Mouse (Mus musculus) liver, embryonic 15.5 days (tissue): ENCODE measurements at regions not wholly inside any gene's neighbourhood (a gene's known extent, or its start where the extent isn't known, plus 50 kb on each side); places are given as distances from the start of the nearest gene placed in this dataset.

Experiments used
- ATAC-seq: fragments of 200-750 bp; cut with Nextera tagmentation; 2 replicates; pipeline ENCODE4 v1.8.0; 2017; ENCODE audit warnings: moderate number of reproducible peaks, mild to moderate bottlenecking, moderate library complexity; ENCODE audit not compliant: insufficient read depth
- H3K27ac ChIP-seq: fragments of 300-500 bp; sonication (generic); replicated peaks from 2 replicates; pipeline ENCODE4 v1.5.1; 2015; ENCODE audit warnings: mild to moderate bottlenecking, inconsistent platforms
- H3K27me3 ChIP-seq: fragments of 300-500 bp; sonication (generic); 2 replicates; pipeline ENCODE4 v1.6.1; 2015; ENCODE audit warnings: mild to moderate bottlenecking, inconsistent platforms
- H3K36me3 ChIP-seq: fragments of 300-500 bp; sonication (generic); replicated peaks from 2 replicates; pipeline ENCODE4 v1.6.1; 2015; ENCODE audit warnings: moderate library complexity, mild to moderate bottlenecking, inconsistent platforms
- H3K4me1 ChIP-seq: fragments of 300-500 bp; sonication (generic); replicated peaks from 2 replicates; pipeline ENCODE4 v1.6.1; 2015; ENCODE audit warnings: inconsistent platforms
- H3K4me2 ChIP-seq: fragments of 300-500 bp; sonication (generic); 2 replicates; pipeline ENCODE4 v1.6.1; 2015; ENCODE audit warnings: moderate library complexity, mild to moderate bottlenecking, inconsistent platforms
- H3K4me3 ChIP-seq: fragments of 300-500 bp; sonication (generic); replicated peaks from 2 replicates; pipeline ENCODE4 v1.5.1; 2015; ENCODE audit warnings: mild to moderate bottlenecking, inconsistent platforms
- H3K9ac ChIP-seq: fragments of 300-500 bp; sonication (generic); 2 replicates; pipeline ENCODE4 v1.6.1; 2015; ENCODE audit warnings: moderate library complexity, mild to moderate bottlenecking, inconsistent platforms
- H3K9me3 ChIP-seq: fragments of 300-500 bp; sonication (generic); replicated peaks from 2 replicates; pipeline ENCODE4 v1.6.1; 2016; ENCODE audit warnings: inconsistent platforms
- WGBS: fragments of 180-500 bp; shearing (Covaris S2); methylation state at CpG from one replicate; pipeline ENCODE4 v1.1.7; 2015; ENCODE audit warnings: mixed read lengths; ENCODE audit not compliant: insufficient replicate concordance; 5-methylcytosine and 5-hydroxymethylcytosine counted together

GRCm38 (mm10) chr10:39316533-39316932 lies 52.1 kb upstream of the Fyn start:
- Histone ChIP-seq H3K27me3 (no peaks in the 10 kb centered on the region), H3K9ac (no peak overlapping the region), H3K4me2 (no peak overlapping the region), H3K27ac (no peak overlapping the region), H3K36me3 (no peaks in the 10 kb centered on the region), H3K4me3 (no peak overlapping the region), H3K4me1 (no peaks in the 10 kb centered on the region), H3K9me3 (no peaks in the 10 kb centered on the region)
- 35% methylated on average over 4 of the region's 4 CpGs for WGBS
- no peak for ATAC-seq

- Histone ChIP-seq H3K27ac (no peak overlapping the region), H3K4me3 (no peak overlapping the region), H3K4me2 (no peak overlapping the region), H3K27me3 (no peaks in the 10 kb centered on the region), H3K9me3 (no peaks in the 10 kb centered on the region), H3K36me3 (no peaks in the 10 kb centered on the region), H3K9ac (no peak overlapping the region), H3K4me1 (no peaks in the 10 kb centered on the region)
- ATAC-seq = no peak
- 74% methylated on average over 6 of the region's 6 CpGs for WGBS
Measured at GRCm38 (mm10) chr10:39315434-39316174, 53.1 kb upstream of the Fyn start.

DNA sequence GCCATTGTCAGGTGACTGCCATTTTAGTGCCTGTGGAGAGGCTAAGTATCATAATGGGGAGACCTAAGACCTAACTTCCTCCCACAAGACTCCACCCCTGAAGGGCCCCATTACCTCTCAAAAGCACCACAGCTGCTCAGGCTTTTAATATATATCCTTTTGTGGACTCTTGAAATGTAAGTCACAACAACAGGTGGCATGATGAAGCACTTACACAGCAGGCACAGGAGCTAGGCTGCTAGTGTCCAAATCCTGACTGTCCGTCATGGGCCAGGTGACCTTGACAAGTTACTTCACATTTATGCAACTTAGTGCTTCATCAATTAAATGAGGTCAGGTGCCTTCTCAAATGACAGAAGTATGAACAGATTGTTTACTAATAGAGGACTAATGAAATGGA lies 57.2 kb upstream of the Fyn start:
- Histone ChIP-seq H3K27ac (no peak overlapping the region), H3K4me3 (no peak overlapping the region), H3K9ac (no peak overlapping the region), H3K4me2 (no peak overlapping the region), H3K9me3 (no peaks in the 10 kb centered on the region), H3K4me1 (no peaks in the 10 kb centered on the region), H3K36me3 (no peaks in the 10 kb centered on the region), H3K27me3 (no peaks in the 10 kb centered on the region)
- no peak for ATAC-seq
- WGBS = 75% methylated on average over 1 of the region's 1 CpGs

- H3K4me1 ChIP-seq = no peaks in the 10 kb centered on the region
- WGBS = 57% methylated on average over 1 of the region's 1 CpGs
- ATAC-seq = no peak
- H3K4me3 ChIP-seq = no peak overlapping the region
- H3K36me3 ChIP-seq = no peaks in the 10 kb centered on the region
- no peak overlapping the region for H3K9ac ChIP-seq
- no peak overlapping the region for H3K4me2 ChIP-seq
- no peak overlapping the region for H3K27ac ChIP-seq
- H3K27me3 ChIP-seq = no peaks in the 10 kb centered on the region
- H3K9me3 ChIP-seq = no peaks in the 10 kb centered on the region
Measured at GRCm38 (mm10) chr10:39308535-39308934, 60.1 kb upstream of the Fyn start.

DNA sequence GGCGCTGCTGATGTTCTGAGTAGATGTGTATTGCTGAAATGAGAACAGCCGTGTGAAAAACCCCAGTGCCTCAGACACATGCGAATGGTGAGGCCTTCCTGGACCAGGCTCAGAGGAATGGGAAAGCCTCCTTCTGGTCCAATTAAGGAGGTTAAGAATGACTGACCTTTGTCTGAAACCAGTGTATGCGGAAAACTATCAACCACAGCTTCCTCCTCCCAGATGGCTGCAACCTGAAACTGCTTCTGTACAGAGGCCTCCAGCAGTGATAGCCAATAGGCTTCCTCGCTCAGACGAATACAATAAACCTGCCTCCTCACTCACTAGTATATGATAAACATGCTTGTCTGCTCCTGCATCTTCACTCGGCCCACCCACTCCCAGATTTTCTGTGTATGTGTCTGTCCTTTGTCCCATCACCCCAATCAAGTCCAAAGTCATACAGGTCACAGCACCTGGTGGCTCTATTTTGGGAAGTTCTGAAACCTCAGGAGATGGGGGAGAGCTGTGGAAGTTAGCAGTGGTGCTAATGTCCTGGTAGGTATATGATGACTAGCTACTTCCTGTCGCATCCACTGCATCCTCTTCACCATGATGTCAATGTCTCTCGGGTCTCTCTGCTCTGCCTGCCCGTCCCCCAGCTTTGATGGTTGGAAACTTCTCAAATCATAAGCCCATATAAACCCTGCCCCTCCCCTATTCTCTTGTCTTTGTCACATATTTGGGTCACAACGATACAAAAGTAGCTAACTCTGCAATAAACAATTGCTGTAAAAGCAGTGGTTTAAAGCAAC lies 75.8 kb upstream of the Fyn start:
- no peak for ATAC-seq
- H3K9me3 ChIP-seq = no peaks in the 10 kb centered on the region
- H3K27me3 ChIP-seq = no peaks in the 10 kb centered on the region
- no peak overlapping the region for H3K4me3 ChIP-seq
- no peaks in the 10 kb centered on the region for H3K36me3 ChIP-seq
- no peaks in the 10 kb centered on the region for H3K4me1 ChIP-seq
- H3K4me2 ChIP-seq = no peak overlapping the region
- no peak overlapping the region for H3K27ac ChIP-seq
- 40% methylated on average over 11 of the region's 11 CpGs for WGBS
- H3K9ac ChIP-seq = no peak overlapping the region

GRCm38 (mm10) chr10:39291747-39292198 lies 76.9 kb upstream of the Fyn start:
- no peak overlapping the region for H3K4me3 ChIP-seq
- no peaks in the 10 kb centered on the region for H3K36me3 ChIP-seq
- no peak overlapping the region for H3K4me2 ChIP-seq
- 64% methylated on average over 9 of the region's 9 CpGs for WGBS
- H3K27ac ChIP-seq = no peak overlapping the region
- H3K9me3 ChIP-seq = no peaks in the 10 kb centered on the region
- no peaks in the 10 kb centered on the region for H3K27me3 ChIP-seq
- H3K9ac ChIP-seq = no peak overlapping the region
- no peaks in the 10 kb centered on the region for H3K4me1 ChIP-seq
- no peak for ATAC-seq

- no peak overlapping the region for H3K4me3 ChIP-seq
- no peak for ATAC-seq
- H3K36me3 ChIP-seq = no peaks in the 10 kb centered on the region
- no peaks in the 10 kb centered on the region for H3K27me3 ChIP-seq
- H3K9me3 ChIP-seq = no peaks in the 10 kb centered on the region
- H3K27ac ChIP-seq = no peak overlapping the region
- no peak overlapping the region for H3K4me2 ChIP-seq
- no peak overlapping the region for H3K9ac ChIP-seq
- WGBS = 55% methylated on average over 8 of the region's 8 CpGs
- H3K4me1 ChIP-seq = no peaks in the 10 kb centered on the region
Measured at GRCm38 (mm10) chr10:39291134-39291746, 77.4 kb upstream of the Fyn start.

GRCm38 (mm10) chr10:39290245-39290644 lies 78.4 kb upstream of the Fyn start:
- 31% methylated on average over 1 of the region's 1 CpGs for WGBS
- H3K27me3 ChIP-seq = no peaks in the 10 kb centered on the region
- no peak overlapping the region for H3K4me2 ChIP-seq
- no peaks in the 10 kb centered on the region for H3K9me3 ChIP-seq
- no peak for ATAC-seq
- H3K4me3 ChIP-seq = no peak overlapping the region
- H3K27ac ChIP-seq = no peak overlapping the region
- no peak overlapping the region for H3K9ac ChIP-seq
- no peaks in the 10 kb centered on the region for H3K4me1 ChIP-seq
- no peaks in the 10 kb centered on the region for H3K36me3 ChIP-seq

GRCm38 (mm10) chr10:39280366-39281000 lies 88.2 kb upstream of the Fyn start:
- Histone ChIP-seq H3K4me2 (no peak overlapping the region), H3K9me3 (no peaks in the 10 kb centered on the region), H3K4me1 (no peaks in the 10 kb centered on the region), H3K9ac (no peak overlapping the region), H3K36me3 (no peaks in the 10 kb centered on the region), H3K27me3 (no peaks in the 10 kb centered on the region), H3K27ac (no peak overlapping the region), H3K4me3 (no peak overlapping the region)
- no peak for ATAC-seq
- WGBS = 64% methylated on average over 14 of the region's 14 CpGs

- no peaks in the 10 kb centered on the region for H3K4me1 ChIP-seq
- H3K27ac ChIP-seq = no peak overlapping the region
- H3K9me3 ChIP-seq = no peaks in the 10 kb centered on the region
- H3K9ac ChIP-seq = no peak overlapping the region
- H3K27me3 ChIP-seq = no peaks in the 10 kb centered on the region
- WGBS = 22% methylated on average over 2 of the region's 2 CpGs
- ATAC-seq = no peak
- no peak overlapping the region for H3K4me3 ChIP-seq
- H3K4me2 ChIP-seq = no peak overlapping the region
- H3K36me3 ChIP-seq = no peaks in the 10 kb centered on the region
Measured at GRCm38 (mm10) chr10:39274202-39274601, 94.5 kb upstream of the Fyn start.

DNA sequence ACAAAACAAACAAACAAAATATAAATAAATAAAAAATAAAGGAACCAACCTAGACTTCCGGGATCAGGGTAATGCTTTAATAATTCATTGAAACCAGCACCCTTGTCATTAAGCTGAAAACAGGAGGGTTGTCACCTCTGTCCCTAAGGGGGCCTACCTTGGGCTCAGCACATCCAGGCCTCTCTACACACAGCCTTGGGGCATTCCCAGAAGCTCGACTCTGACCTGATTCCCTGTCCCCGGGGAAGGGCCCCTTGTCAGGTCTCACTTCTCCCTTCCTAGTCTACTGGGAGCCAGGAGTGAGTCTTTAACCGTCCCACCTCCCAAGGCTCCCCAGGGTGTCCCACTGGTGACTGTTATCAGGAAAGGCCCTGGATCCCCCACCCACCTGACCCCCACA lies 95.2 kb upstream of the Fyn start:
- Histone ChIP-seq H3K27me3 (no peaks in the 10 kb centered on the region), H3K4me3 (no peak overlapping the region), H3K9ac (no peak overlapping the region), H3K36me3 (no peaks in the 10 kb centered on the region), H3K27ac (no peak overlapping the region), H3K4me1 (no peaks in the 10 kb centered on the region), H3K9me3 (no peaks in the 10 kb centered on the region), H3K4me2 (no peak overlapping the region)
- 52% methylated on average over 4 of the region's 4 CpGs for WGBS
- no peak for ATAC-seq
